Mouse (Mus musculus): ENCODE measurements around the gene Asb6. TPM values are rescaled to one million over a fixed set of nuclear protein-coding genes. Genes with fewer than 3 reads are reported as not detected.

The Asb6 gene
- polyA plus RNA-seq, 1 experiment from 2014 or later: 47.2 TPM

DNA sequence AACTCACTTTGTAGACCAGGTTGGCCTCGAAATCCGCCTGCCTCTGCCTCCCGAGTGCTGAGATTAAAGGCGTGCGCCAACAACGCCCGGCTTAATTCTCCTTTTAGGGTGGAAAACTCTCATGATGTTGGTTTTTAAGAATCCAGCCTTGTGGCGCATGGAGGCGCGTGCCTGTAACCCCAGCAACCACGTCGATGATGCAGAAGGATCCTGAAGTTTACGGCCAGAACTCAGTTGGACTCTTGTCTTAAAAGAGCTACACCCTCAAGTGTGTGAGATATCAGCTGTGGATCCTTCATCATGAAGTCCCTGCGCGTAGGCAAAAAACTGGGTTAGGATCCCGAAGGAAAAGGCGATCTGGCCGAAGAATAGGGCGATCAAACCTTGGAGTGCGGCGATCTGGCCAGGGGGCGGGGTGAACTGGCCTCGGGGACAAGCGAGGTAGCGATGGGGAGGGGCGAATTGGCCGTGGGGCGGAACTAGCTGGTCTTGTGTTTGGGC, 22.9 kb downstream of the Asb6 start:
- peak overlapping the region; percentile 80 for H3K27ac ChIP-seq (ENCODE audit: low read depth, low read length)
- H3K4me1 ChIP-seq (ENCODE audit: control insufficient read depth, insufficient read depth, low read depth, low read length): peaks cover 22% of the 10 kb centered on the region
- 7% methylated on average over 28 of the region's 28 CpGs for WGBS
- H3K9me3 ChIP-seq (ENCODE audit: control insufficient read depth, low read length): no peaks in the 10 kb centered on the region
- H3K36me3 ChIP-seq (ENCODE audit: control insufficient read depth, insufficient read depth, low read length): no peaks in the 10 kb centered on the region
- no peaks in the 10 kb centered on the region for H3K27me3 ChIP-seq (replicated peaks; ENCODE audit: control insufficient read depth, insufficient read depth, low read length)
- H3K9ac ChIP-seq (ENCODE audit: low read depth, low read length): peak overlapping the region; percentile 86
- H3K4me2 ChIP-seq (ENCODE audit: low read length): peak overlapping the region; percentile 95
- ATAC-seq: peak; percentile 23
- H3K4me3 ChIP-seq (ENCODE audit: low read length): peak overlapping the region; percentile 84

GRCm38 (mm10) chr2:30805983-30806382, 24.1 kb downstream of the Asb6 start:
- H3K9me3 ChIP-seq (ENCODE audit: control insufficient read depth, low read length): no peaks in the 10 kb centered on the region
- WGBS: 93% methylated on average over 2 of the region's 2 CpGs
- no peak for ATAC-seq

GRCm38 (mm10) chr2:30803604-30804003, 26.5 kb downstream of the Asb6 start, which contains the start of gene 1700001O22Rik:
TSS of gene 1700001O22Rik (minus strand) at chr2:30803661.
- Histone ChIP-seq H3K27ac (ENCODE audit: low read depth, low read length) (no peak within 1 kb of the TSS), H3K27me3 (replicated peaks; ENCODE audit: control insufficient read depth, insufficient read depth, low read length) (no peaks in the 10 kb centered on the region; the same call in 1 of the 2 replicates), H3K4me2 (ENCODE audit: low read length) (no peak within 1 kb of the TSS), H3K9me3 (ENCODE audit: control insufficient read depth, low read length) (no peaks in the 10 kb centered on the region), H3K9ac (ENCODE audit: low read depth, low read length) (no peak within 1 kb of the TSS), H3K4me3 (ENCODE audit: low read length) (no peak within 1 kb of the TSS), H3K4me1 (ENCODE audit: control insufficient read depth, insufficient read depth, low read depth, low read length) (peaks cover 14% of the 10 kb centered on the region), H3K36me3 (ENCODE audit: control insufficient read depth, insufficient read depth, low read length) (no peaks in the 10 kb centered on the region)
- WGBS: 93% methylated on average over 3 of the region's 3 CpGs
- no peak for ATAC-seq

More at GRCm38 (mm10) chr2:30805983-30806382, 24.1 kb downstream of the Asb6 start:
- Histone ChIP-seq H3K4me1 (ENCODE audit: control insufficient read depth, insufficient read depth, low read depth, low read length) (peaks cover 29% of the 10 kb centered on the region), H3K27me3 (replicated peaks; ENCODE audit: control insufficient read depth, insufficient read depth, low read length) (no peaks in the 10 kb centered on the region; the same call in 1 of the 2 replicates), H3K9ac (ENCODE audit: low read depth, low read length) (no peak overlapping the region), H3K4me3 (ENCODE audit: low read length) (no peak overlapping the region), H3K4me2 (ENCODE audit: low read length) (no peak overlapping the region), H3K36me3 (ENCODE audit: control insufficient read depth, insufficient read depth, low read length) (no peaks in the 10 kb centered on the region), H3K27ac (ENCODE audit: low read depth, low read length) (no peak overlapping the region)

GRCm38 (mm10) chr2:30801067-30801852, 28.9 kb downstream of the Asb6 start:
- WGBS: under 1% methylated on average over 70 of the region's 77 CpGs

DNA sequence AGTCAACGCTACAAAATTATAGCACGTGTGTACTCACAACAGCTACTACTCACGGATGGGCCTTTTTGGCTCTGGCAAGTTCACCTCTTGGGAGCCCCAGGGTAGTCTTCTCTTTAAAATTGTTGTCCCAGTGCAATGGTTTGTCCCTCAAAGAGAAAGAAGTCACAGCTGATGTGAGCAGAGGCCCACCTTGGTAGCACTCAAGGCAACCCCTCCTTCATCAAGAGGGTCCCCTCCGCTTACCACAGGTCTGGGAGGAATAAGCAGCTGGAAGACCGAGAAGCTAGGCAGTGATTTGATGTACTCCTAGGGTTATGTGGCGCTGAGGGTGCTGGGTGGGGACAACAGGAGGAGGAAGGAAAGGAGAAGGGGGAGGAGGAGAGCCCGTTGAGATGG, 29.5 kb downstream of the Asb6 start:
- 32% methylated on average over 7 of the region's 7 CpGs for WGBS
- no peak overlapping the region for H3K9ac ChIP-seq (ENCODE audit: low read depth, low read length)
- H3K4me3 ChIP-seq (ENCODE audit: low read length): peak overlapping the region; percentile 41; the same call in 1 of the 2 replicates
- peak overlapping the region; percentile 66 for H3K4me2 ChIP-seq (ENCODE audit: low read length)
- H3K4me1 ChIP-seq (ENCODE audit: control insufficient read depth, insufficient read depth, low read depth, low read length): peaks cover 26% of the 10 kb centered on the region
- H3K27ac ChIP-seq (ENCODE audit: low read depth, low read length): no peak overlapping the region
- ATAC-seq: no peak
- no peaks in the 10 kb centered on the region for H3K36me3 ChIP-seq (ENCODE audit: control insufficient read depth, insufficient read depth, low read length)
- H3K27me3 ChIP-seq (replicated peaks; ENCODE audit: control insufficient read depth, insufficient read depth, low read length): no peaks in the 10 kb centered on the region; the same call in 1 of the 2 replicates
- no peaks in the 10 kb centered on the region for H3K9me3 ChIP-seq (ENCODE audit: control insufficient read depth, low read length)

More at GRCm38 (mm10) chr2:30801067-30801852, 28.9 kb downstream of the Asb6 start:
- Histone ChIP-seq H3K27ac (ENCODE audit: low read depth, low read length) (no peak overlapping the region), H3K4me3 (ENCODE audit: low read length) (peak overlapping the region; percentile 41), H3K9ac (ENCODE audit: low read depth, low read length) (peak overlapping the region; percentile 58), H3K4me1 (ENCODE audit: control insufficient read depth, insufficient read depth, low read depth, low read length) (peaks cover 20% of the 10 kb centered on the region), H3K27me3 (replicated peaks; ENCODE audit: control insufficient read depth, insufficient read depth, low read length) (no peaks in the 10 kb centered on the region; the same call in 1 of the 2 replicates), H3K9me3 (ENCODE audit: control insufficient read depth, low read length) (no peaks in the 10 kb centered on the region), H3K36me3 (ENCODE audit: control insufficient read depth, insufficient read depth, low read length) (no peaks in the 10 kb centered on the region), H3K4me2 (ENCODE audit: low read length) (peak overlapping the region; percentile 66)
- 0 out of 2 replicates have a peak, but pooled peaks have one; percentile 53 for ATAC-seq

DNA sequence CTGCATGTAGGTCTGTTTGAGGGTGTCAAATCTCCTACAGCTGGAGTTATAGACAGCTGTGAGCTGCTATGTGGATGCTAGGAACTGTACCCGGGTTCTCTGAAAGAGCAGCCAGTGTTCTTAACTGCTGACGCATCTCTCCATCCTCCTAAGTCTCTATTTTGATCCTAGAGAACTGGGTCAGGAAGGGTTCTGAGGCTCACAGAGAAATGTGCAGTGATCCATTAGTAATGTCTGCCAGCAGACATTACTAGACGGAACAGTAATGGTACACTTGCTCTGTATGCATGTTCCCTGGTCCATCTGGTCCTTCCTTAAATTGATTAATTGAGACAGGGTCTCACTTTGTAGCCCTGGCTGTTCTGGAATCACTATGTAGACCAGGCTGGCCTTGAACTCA, 30.7 kb downstream of the Asb6 start:
- peaks cover 29% of the 10 kb centered on the region for H3K4me1 ChIP-seq (ENCODE audit: control insufficient read depth, insufficient read depth, low read depth, low read length)
- H3K27ac ChIP-seq (ENCODE audit: low read depth, low read length): no peak overlapping the region
- ATAC-seq: no peak
- H3K36me3 ChIP-seq (ENCODE audit: control insufficient read depth, insufficient read depth, low read length): no peaks in the 10 kb centered on the region
- H3K4me2 ChIP-seq (ENCODE audit: low read length): no peak overlapping the region
- H3K9me3 ChIP-seq (ENCODE audit: control insufficient read depth, low read length): no peaks in the 10 kb centered on the region
- no peak overlapping the region for H3K9ac ChIP-seq (ENCODE audit: low read depth, low read length)
- H3K4me3 ChIP-seq (ENCODE audit: low read length): no peak overlapping the region
- 79% methylated on average over 3 of the region's 3 CpGs for WGBS
- H3K27me3 ChIP-seq (replicated peaks; ENCODE audit: control insufficient read depth, insufficient read depth, low read length): no peaks in the 10 kb centered on the region; the same call in 1 of the 2 replicates

DNA sequence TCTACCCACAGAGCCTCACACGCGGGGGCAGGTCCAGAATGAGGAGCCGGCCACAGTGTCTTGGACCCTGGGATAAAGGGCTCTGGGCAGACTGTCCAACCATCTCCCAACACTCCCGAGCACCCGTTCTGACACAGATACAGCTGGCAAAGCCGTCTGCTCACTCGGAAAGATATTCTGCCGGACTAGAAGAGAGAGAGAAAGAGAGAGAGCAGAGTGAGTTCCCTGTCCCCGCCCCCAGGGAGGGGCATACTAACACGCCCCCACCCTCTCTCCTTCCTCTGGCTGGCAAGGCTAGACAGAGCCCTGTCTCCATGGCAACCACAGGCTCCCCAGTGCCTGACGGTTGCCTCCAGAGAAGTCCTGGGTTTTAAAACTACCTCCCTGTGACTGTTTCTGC, 33.8 kb downstream of the Asb6 start:
- Histone ChIP-seq H3K9ac (ENCODE audit: low read depth, low read length) (peak overlapping the region; percentile 54), H3K27ac (ENCODE audit: low read depth, low read length) (peak overlapping the region; percentile 82), H3K9me3 (ENCODE audit: control insufficient read depth, low read length) (no peaks in the 10 kb centered on the region), H3K4me2 (ENCODE audit: low read length) (peak overlapping the region; percentile 52), H3K4me3 (ENCODE audit: low read length) (peak overlapping the region; percentile 5; the same call in 1 of the 2 replicates), H3K27me3 (replicated peaks; ENCODE audit: control insufficient read depth, insufficient read depth, low read length) (no peaks in the 10 kb centered on the region), H3K36me3 (ENCODE audit: control insufficient read depth, insufficient read depth, low read length) (no peaks in the 10 kb centered on the region), H3K4me1 (ENCODE audit: control insufficient read depth, insufficient read depth, low read depth, low read length) (peaks cover 28% of the 10 kb centered on the region)
- peak; percentile 84 for ATAC-seq
- 6% methylated on average over 11 of the region's 11 CpGs for WGBS

DNA sequence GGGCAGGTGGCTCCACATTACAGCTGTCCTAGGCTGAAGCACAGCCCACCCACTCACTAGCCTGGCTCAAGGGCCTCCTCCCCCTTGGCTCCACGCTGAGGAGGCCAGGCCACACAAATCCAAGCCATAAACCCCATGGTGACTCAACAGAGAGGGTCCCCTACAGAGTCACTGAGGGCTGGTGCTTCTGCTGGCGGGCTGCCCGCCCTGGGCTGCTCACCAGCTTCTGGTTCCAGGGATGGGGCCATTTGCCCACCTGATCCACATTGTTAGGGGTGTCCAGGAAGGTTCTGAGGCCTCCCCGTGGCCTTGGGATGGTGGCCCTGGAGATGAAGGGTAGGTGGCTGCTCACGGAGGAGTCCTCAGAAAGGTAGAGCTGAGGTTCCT, 34.3 kb downstream of the Asb6 start:
- no peaks in the 10 kb centered on the region for H3K9me3 ChIP-seq (ENCODE audit: control insufficient read depth, low read length)
- ATAC-seq: peak; percentile 4
- H3K4me1 ChIP-seq (ENCODE audit: control insufficient read depth, insufficient read depth, low read depth, low read length): peaks cover 23% of the 10 kb centered on the region
- H3K4me2 ChIP-seq (ENCODE audit: low read length): peak overlapping the region; percentile 52
- H3K4me3 ChIP-seq (ENCODE audit: low read length): no peak overlapping the region
- H3K36me3 ChIP-seq (ENCODE audit: control insufficient read depth, insufficient read depth, low read length): no peaks in the 10 kb centered on the region
- 50% methylated on average over 5 of the region's 5 CpGs for WGBS
- no peaks in the 10 kb centered on the region for H3K27me3 ChIP-seq (replicated peaks; ENCODE audit: control insufficient read depth, insufficient read depth, low read length)
- H3K27ac ChIP-seq (ENCODE audit: low read depth, low read length): peak overlapping the region; percentile 82
- H3K9ac ChIP-seq (ENCODE audit: low read depth, low read length): no peak overlapping the region; the same call in 1 of the 2 replicates

DNA sequence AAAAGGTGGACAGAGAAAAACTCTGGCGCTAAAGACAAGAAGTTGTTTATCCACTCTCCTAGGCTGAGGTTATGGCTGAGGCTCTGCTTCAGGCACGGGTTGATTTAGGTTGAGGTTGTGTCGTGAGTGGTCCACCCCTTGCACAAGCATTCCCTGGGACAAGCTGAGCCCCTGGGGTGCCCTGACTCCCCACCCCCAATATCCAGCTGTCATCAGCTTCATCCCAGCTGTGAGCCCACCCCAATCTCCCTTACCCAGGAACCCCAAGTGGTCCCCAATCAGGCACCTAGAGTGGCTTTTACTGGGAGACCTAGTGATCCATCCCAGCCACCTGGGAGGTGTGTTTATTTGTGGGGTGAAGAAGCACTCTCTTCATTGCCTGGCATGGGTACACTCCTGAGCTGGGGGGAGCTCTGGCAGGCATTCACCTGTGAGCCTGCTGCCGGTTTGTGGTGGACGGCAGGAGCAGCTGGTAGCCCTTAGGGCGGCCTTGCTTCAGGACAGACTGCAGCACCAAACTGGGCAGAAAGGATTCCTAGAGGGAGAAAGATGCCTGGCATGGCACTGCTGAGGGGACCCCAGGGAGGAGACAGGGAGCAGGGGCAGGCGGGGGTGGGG, 34.8 kb downstream of the Asb6 start:
- Histone ChIP-seq H3K9ac (ENCODE audit: low read depth, low read length) (no peak overlapping the region), H3K36me3 (ENCODE audit: control insufficient read depth, insufficient read depth, low read length) (no peaks in the 10 kb centered on the region), H3K4me2 (ENCODE audit: low read length) (no peak overlapping the region; the same call in 1 of the 2 replicates), H3K27ac (ENCODE audit: low read depth, low read length) (peak overlapping the region; percentile 82), H3K27me3 (replicated peaks; ENCODE audit: control insufficient read depth, insufficient read depth, low read length) (no peaks in the 10 kb centered on the region), H3K4me1 (ENCODE audit: control insufficient read depth, insufficient read depth, low read depth, low read length) (peaks cover 23% of the 10 kb centered on the region), H3K4me3 (ENCODE audit: low read length) (no peak overlapping the region), H3K9me3 (ENCODE audit: control insufficient read depth, low read length) (no peaks in the 10 kb centered on the region)
- 0 out of 2 replicates have a peak, but pooled peaks have one; percentile 18 for ATAC-seq
- WGBS: 46% methylated on average over 7 of the region's 7 CpGs
